Mouse (Mus musculus) small intestine, adult 2 months (tissue): ENCODE data around the gene Synrg.

ENCODE experiments used
- CTCF ChIP-seq: fragments of 200-500 bp; IDR thresholded peaks from 2 replicates; pipeline ENCODE4 v1.5.1; 2012; ENCODE audit warnings: low read depth, mild to moderate bottlenecking, control low read depth, inconsistent platforms, low read length, moderate library complexity, mixed read lengths; ENCODE audit not compliant: insufficient replicate concordance, insufficient read length; ENCODE audit errors: extremely low read depth
- POLR2A ChIP-seq: fragments of 200-500 bp; IDR thresholded peaks from 2 replicates; pipeline ENCODE4 v1.6.1; 2012; ENCODE audit warnings: low read depth, mild to moderate bottlenecking, control low read depth, inconsistent platforms, low read length, moderate library complexity

- TF ChIP-seq CTCF (no peak), POLR2A (no peak)
Measured at GRCm38 (mm10) chr11:84061881-84062280, 97.7 kb downstream of the Synrg start.
